Mouse (Mus musculus) heart, embryonic 10.5 days (tissue): Measurements from ENCODE around the gene Cdc26. TPM values are rescaled to one million over a fixed set of nuclear protein-coding genes. Genes with fewer than 3 reads are reported as not detected.
A peak's percentile ranks its signal among the peaks of the same experiment; 100 is the strongest.

ENCODE experiments used
- DNase-seq: peaks from one replicate; pipeline ENCODE4 v3.0.0-alpha.2; 2017; ENCODE audit warnings: low spot score
- H3K27ac ChIP-seq: fragments of 300-500 bp; sonication (generic); 2 replicates; pipeline ENCODE4 v1.5.1; 2016; ENCODE audit warnings: mild to moderate bottlenecking
- H3K27me3 ChIP-seq: fragments of 300-500 bp; sonication (generic); 2 replicates; pipeline ENCODE4 v1.6.1; 2016; ENCODE audit warnings: mild to moderate bottlenecking; ENCODE audit not compliant: poor library complexity, insufficient read depth, severe bottlenecking
- H3K36me3 ChIP-seq: fragments of 300-500 bp; sonication (generic); 2 replicates; pipeline ENCODE4 v1.6.1; 2016; ENCODE audit warnings: mild to moderate bottlenecking, moderate library complexity
- H3K4me1 ChIP-seq: fragments of 300-500 bp; sonication (generic); 2 replicates; pipeline ENCODE4 v1.6.1; 2016; ENCODE audit warnings: mild to moderate bottlenecking
- H3K4me3 ChIP-seq: fragments of 300-500 bp; sonication (generic); 2 replicates; pipeline ENCODE4 v1.5.1; 2016; ENCODE audit warnings: mild to moderate bottlenecking, moderate library complexity
- H3K9me3 ChIP-seq: fragments of 300-500 bp; sonication (generic); 2 replicates; pipeline ENCODE4 v1.6.1; 2016; ENCODE audit warnings: mild to moderate bottlenecking, moderate library complexity
- WGBS: fragments of 180-500 bp; shearing (Covaris S2); methylation state at CpG from one replicate; pipeline ENCODE4 v1.1.7; 2016; 5-methylcytosine and 5-hydroxymethylcytosine counted together
- polyA plus RNA-seq: library from polyadenylated mRNA; unstranded; fragments of >200 nt; fragmentation: Nextera tagmentation; extraction: Ambion mirVana; gene quantifications from 2 replicates; pipeline ENCODE4 v1.2.1, GENCODE M21; 2016

Cdc26 gene
- polyA plus RNA-seq, 1 experiment from 2014 or later = 125 TPM

DNA sequence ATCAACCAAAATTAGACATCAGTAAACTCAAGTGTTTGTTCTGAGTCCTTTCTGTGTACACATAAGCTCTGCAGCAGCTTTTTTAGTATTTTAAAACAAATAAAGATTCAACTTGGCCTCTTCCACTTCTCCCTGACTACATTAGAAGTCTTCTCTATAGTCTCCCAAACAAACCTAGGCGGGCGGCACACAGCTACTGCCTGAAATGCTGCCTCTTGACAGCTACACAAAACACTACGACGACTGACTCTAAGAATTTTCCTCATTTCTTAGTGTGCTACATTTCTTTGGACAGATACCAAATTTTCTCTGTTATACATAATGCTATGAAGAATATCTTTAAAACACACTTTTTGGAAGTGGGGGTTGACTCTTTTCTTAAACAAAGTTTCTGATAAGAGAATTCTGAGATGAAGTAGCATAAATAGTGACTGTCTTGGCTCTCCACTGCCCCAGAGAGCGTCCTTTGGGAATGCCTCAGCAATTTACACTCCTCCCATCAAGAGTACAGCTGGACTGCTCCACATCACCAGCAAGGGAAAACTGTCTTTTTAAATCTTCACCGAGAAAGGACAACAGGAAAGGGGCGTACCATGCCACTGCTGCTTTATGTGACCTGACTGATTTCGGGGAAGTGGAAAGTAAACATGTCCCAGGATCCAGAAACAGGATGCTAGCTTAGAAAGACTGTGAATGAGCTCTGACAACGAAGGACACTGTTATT is 60.7 kb downstream of the Cdc26 start:
- H3K27me3 ChIP-seq = no peaks in the 10 kb centered on the region
- H3K4me1 ChIP-seq = no peaks in the 10 kb centered on the region
- no peak overlapping the region for H3K4me3 ChIP-seq
- no peak for DNase-seq
- WGBS = 59% methylated on average over 9 of the region's 9 CpGs
- H3K27ac ChIP-seq = 0 out of 2 replicates have a peak overlapping the region, but pooled peaks have one; percentile 56
- H3K36me3 ChIP-seq = peaks cover 33% of the 10 kb centered on the region
- no peaks in the 10 kb centered on the region for H3K9me3 ChIP-seq

DNA sequence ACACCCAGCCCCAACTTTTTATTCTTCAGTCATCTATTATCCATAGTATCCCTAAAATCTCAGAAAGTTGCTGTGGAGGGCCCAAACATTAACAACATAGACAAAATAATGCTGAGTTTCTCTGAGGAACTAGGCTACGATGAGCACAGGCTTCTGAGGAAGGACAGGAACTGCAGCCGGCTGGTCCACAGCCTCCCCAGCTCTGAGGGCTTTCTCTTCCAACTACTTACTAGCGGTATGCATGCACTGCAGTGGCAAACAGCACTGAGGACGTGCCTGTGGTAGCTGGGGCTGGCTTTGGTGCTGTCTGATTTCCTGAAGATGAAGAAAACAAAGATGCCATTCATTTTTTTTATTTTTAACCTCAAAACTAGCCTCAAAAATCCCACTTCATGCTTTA is 62.6 kb downstream of the Cdc26 start:
- no peaks in the 10 kb centered on the region for H3K27me3 ChIP-seq
- peaks cover 33% of the 10 kb centered on the region for H3K36me3 ChIP-seq
- H3K27ac ChIP-seq = no peak overlapping the region
- no peaks in the 10 kb centered on the region for H3K9me3 ChIP-seq
- 70% methylated on average over 4 of the region's 4 CpGs for WGBS
- H3K4me3 ChIP-seq = no peak overlapping the region
- no peak for DNase-seq
- no peaks in the 10 kb centered on the region for H3K4me1 ChIP-seq

DNA sequence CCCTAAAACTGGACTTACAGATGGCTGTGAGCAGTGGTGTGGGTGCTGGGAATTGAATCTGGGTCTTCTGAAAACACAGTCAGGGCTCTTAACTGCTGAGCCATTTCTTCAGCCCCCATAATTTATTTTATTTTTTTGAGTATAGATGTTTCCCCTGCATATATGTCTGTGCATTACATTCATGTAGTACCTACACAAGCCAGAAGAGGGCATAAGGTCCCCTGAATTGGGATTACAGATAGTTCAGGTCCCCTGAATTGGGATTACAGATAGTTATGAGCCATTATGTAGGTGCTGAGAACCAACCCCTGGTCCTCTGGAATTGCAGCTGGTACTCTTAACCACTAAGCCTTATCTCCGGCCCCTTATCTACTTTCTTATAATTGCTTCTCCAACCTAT is 64.4 kb downstream of the Cdc26 start:
- H3K9me3 ChIP-seq = no peaks in the 10 kb centered on the region
- H3K4me1 ChIP-seq = no peaks in the 10 kb centered on the region

DNA sequence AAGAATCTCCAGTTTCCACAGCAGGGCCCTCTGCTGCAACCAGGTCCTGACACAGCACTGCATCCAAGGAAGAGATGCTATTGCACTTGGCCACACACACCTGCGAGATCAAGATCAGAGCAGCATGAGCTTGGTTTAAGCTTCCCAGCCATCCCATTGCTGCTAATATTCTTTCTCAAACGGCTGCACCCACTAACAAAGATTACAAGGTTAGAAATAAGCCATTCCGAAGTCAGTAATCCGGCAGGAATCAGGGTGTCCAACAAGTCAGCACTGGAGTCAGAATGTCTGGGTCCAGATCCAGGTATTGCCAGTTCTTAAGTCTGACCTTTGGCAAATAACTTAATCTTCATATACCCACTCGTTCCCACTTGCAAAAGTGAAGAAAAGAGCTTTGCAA is 69.9 kb downstream of the Cdc26 start:
- H3K27ac ChIP-seq = no peak overlapping the region
- H3K9me3 ChIP-seq = no peaks in the 10 kb centered on the region
- H3K27me3 ChIP-seq = no peaks in the 10 kb centered on the region
- peaks cover 38% of the 10 kb centered on the region for H3K36me3 ChIP-seq
- H3K4me3 ChIP-seq = no peak overlapping the region
- no peaks in the 10 kb centered on the region for H3K4me1 ChIP-seq
- DNase-seq = no peak
- 86% methylated on average over 5 of the region's 5 CpGs for WGBS

More for the DNA sequence above, 64.4 kb downstream of the Cdc26 start:
- H3K27ac ChIP-seq = no peak overlapping the region
- no peak for DNase-seq
- H3K4me3 ChIP-seq = no peak overlapping the region
- H3K27me3 ChIP-seq = no peaks in the 10 kb centered on the region
- 83% methylated on average over 1 of the region's 1 CpGs for WGBS
- peaks cover 39% of the 10 kb centered on the region for H3K36me3 ChIP-seq

Other genes with a start within 250 kb of the Cdc26 start
- 9.1 and 9.8 TPM in 2 replicates for gene Zfp37, start 177.6 kb downstream of the Cdc26 start, polyA plus RNA-seq
- gene Slc31a2, start 146.1 kb downstream of the Cdc26 start, polyA plus RNA-seq = 12.8 and 14.5 TPM in 2 replicates
- gene Fkbp15, start 48.1 kb downstream of the Cdc26 start, polyA plus RNA-seq = 17.2 and 19.5 TPM in 2 replicates
- gene Slc31a1, start 47.9 kb downstream of the Cdc26 start, polyA plus RNA-seq = 46.9 and 53.6 TPM in 2 replicates
- gene Prpf4, start 155 bp upstream of the Cdc26 start, polyA plus RNA-seq = 19.2 and 23.2 TPM in 2 replicates
- gene Rnf183, start 26.6 kb upstream of the Cdc26 start, polyA plus RNA-seq = not detected in 2 replicates
- 4.3 and 7.1 TPM in 2 replicates for gene Wdr31, start 62.3 kb upstream of the Cdc26 start, polyA plus RNA-seq
- 0.46 and 2.0 TPM in 2 replicates for gene Bspry, start 71.4 kb upstream of the Cdc26 start, polyA plus RNA-seq
- 7.0 and 10.1 TPM in 2 replicates for gene Hdhd3, start 94.8 kb upstream of the Cdc26 start, polyA plus RNA-seq
- gene Alad, start 111.3 kb upstream of the Cdc26 start, polyA plus RNA-seq = 144 and 157 TPM in 2 replicates
- gene Pole3, start 116.4 kb upstream of the Cdc26 start, polyA plus RNA-seq = 72.1 and 87.4 TPM in 2 replicates
- gene 4933430I17Rik, start 116.7 kb upstream of the Cdc26 start, polyA plus RNA-seq = 0.36 and 0.49 TPM in 2 replicates
- 61.4 and 65.4 TPM in 2 replicates for gene Rgs3, start 151.2 kb upstream of the Cdc26 start, polyA plus RNA-seq